Mouse (Mus musculus) adrenal gland, adult 18-20 months (tissue): ENCODE measurements around the gene Ldlrad1. TPM values are rescaled to one million over a fixed set of nuclear protein-coding genes. Genes with fewer than 3 reads are reported as not detected.

ENCODE experiments used
- DNase-seq, 2 experiments: peaks; one replicate each; pipeline ENCODE4 v3.0.0; 2021 to 2022; ENCODE audit warnings: low spot score in 2 of 2
- total RNA-seq, 2 experiments: library from RNA; stranded (reverse); gene quantifications; 1 replicate in 1 of 2; 2 replicates in 1 of 2; pipeline ENCODE4 v1.2.3; 2021

The Ldlrad1 gene
- total RNA-seq, 2 experiments from 2014 or later, result not detected

- peak; percentile 90 to 94 for DNase-seq
These were observed 44.4 kb downstream of the Ldlrad1 start, which contains the start of the genes Lrrc42 and Hspb11 for GRCm38 (mm10) chr4:107253125-107254091. Gene Lrrc42, minus strand, starts transcription at chr4:107253532. Gene Hspb11, plus strand, starts transcription at chr4:107253593.

- DNase-seq, result no peak
These were observed 45.4 kb downstream of the Ldlrad1 start for GRCm38 (mm10) chr4:107254414-107254813.

DNA sequence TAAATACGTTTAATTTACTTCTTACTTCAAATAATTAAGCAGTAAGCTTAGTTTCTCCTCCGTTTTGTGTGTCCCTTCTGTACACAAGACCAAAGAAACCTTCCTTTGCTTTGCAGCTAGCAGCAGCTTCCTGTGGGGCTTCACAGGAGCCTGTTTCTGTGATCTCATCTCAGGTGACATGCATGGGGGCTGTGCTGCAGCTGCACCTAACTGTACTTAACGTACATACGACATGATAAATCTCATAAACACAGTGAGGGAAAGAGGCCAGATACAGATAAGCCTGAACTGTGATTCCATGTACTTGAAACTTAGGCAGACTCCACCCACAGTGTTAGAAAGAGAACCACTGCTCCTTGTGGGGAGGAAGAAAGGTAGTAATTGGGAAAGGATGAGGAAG is 51.0 kb downstream of the Ldlrad1 start:
- DNase-seq, result no peak

Other genes with a start within 250 kb of the Ldlrad1 start
- 100 to 1,000 TPM in 1 of 2 experiments, 10 to 100 TPM in 1; 94.2 to 105 TPM for gene Mrpl37, start 142.3 kb upstream of the Ldlrad1 start, total RNA-seq
- 10 to 100 TPM; 19.8 to 23.1 TPM for gene Cyb5rl, start 142.2 kb upstream of the Ldlrad1 start, total RNA-seq
- not detected for gene Cdcp2, start 112.3 kb upstream of the Ldlrad1 start, total RNA-seq
- gene Tmem59, start 30.8 kb upstream of the Ldlrad1 start, total RNA-seq, result 100 to 1,000 TPM; 341 to 403 TPM
- 10 to 100 TPM; 21.0 to 27.7 TPM for gene Tceanc2, start 30.1 kb upstream of the Ldlrad1 start, total RNA-seq
- gene Lrrc42, start 44.4 kb downstream of the Ldlrad1 start, total RNA-seq, result 10 to 100 TPM; 18.9 to 19.9 TPM
- gene Hspb11, start 44.4 kb downstream of the Ldlrad1 start, total RNA-seq, result 10 to 100 TPM; 17.3 to 20.3 TPM
- gene Dio1, start 98.0 kb downstream of the Ldlrad1 start, total RNA-seq, result under 1 TPM in 1 of 2 experiments, not detected in 1; 0.43 TPM
- 10 to 100 TPM; 44.4 to 67.8 TPM for gene Yipf1, start 105.2 kb downstream of the Ldlrad1 start, total RNA-seq
- gene Ndc1, start 158.6 kb downstream of the Ldlrad1 start, total RNA-seq, result 10 to 100 TPM; 11.4 to 12.3 TPM
- gene Glis1, start 225.4 kb downstream of the Ldlrad1 start, total RNA-seq, result 1 to 10 TPM in 1 of 2 experiments, under 1 TPM in 1; 0.23 to 1.1 TPM